Mouse (Mus musculus): Measurements from ENCODE around the gene C1ra. TPM values are rescaled to one million over a fixed set of nuclear protein-coding genes. Genes with fewer than 3 reads are reported as not detected.
"Not testable (repeated sequence)": the region's sequence is repeated elsewhere in the genome, so short reads cannot be mapped to it uniquely, and the experiment has no call there.

C1ra gene
- polyA plus RNA-seq, 1 experiment from 2014 or later, result 0.11 TPM

DNA sequence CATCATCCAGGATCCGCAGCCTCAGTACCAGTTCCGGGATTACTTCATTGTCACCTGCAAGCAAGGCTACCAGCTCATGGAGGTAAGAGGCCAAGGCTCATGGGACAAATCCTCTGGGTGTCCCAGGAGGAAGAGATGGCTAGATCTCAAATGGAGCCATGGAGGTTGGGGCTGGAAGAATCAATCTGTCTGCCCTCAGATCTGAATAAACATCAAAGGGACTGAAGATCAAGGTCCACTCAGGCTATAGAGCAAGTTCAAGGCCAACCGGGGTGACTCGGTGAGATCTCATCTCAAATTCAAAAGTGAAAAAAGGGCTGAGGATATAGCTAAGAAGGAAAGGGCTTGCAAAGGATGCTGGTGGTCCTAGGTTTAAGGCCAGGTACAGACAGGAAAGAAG lies 5.5 kb downstream of the C1ra start:
- not testable (repeated sequence) for H3K9me3 ChIP-seq; H3K9ac ChIP-seq (replicated peaks); H3K4me3 ChIP-seq; H3K27me3 ChIP-seq; H3K36me3 ChIP-seq; H3K27ac ChIP-seq (replicated peaks); ATAC-seq (ENCODE audit: low FRiP score, low read depth); H3K4me2 ChIP-seq (replicated peaks); H3K4me1 ChIP-seq
- 88% methylated on average over 4 of the region's 4 CpGs for WGBS

DNA sequence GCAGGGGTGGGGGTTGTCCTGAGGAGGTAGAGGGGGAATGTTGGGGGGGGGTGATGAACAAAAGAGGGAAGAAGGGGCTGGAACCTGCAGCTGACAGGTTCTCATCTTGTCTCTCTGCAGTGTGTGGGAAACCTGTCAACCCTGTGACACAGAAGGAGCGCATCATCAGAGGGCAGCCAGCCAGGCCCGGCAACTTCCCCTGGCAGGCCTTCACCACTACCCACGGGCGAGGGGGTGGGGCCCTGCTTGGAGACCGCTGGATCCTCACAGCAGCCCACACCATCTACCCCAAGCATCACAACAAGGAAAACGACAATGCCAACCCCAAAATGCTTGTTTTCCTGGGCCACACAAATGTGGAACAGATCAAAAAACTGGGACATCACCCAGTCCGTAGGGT lies 9.9 kb downstream of the C1ra start:
- not testable (repeated sequence) for ATAC-seq (ENCODE audit: low FRiP score, low read depth); H3K27me3 ChIP-seq; H3K4me2 ChIP-seq (replicated peaks); H3K36me3 ChIP-seq; H3K4me3 ChIP-seq; H3K9ac ChIP-seq (replicated peaks); H3K4me1 ChIP-seq; H3K9me3 ChIP-seq; H3K27ac ChIP-seq (replicated peaks)
- WGBS, result 74% methylated on average over 7 of the region's 7 CpGs

DNA sequence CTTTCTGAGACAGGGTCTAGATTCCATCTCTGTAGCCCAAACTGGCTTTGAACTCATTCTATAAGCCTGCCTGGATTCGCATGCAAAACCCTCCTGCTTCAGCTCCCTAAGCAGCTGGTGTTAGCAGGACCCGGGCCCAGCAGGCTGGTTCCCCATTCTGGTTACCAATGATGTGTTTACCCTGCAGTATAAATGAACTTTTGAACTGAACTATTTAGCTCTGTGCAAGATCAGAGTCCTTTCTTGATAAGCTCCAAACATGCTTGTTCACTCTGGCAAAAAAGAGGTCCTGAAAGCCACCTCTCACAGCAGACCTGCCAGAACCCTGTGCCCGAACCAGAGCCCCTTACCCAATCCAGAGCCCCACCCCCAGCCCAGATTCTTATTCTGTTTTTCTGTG lies 15.7 kb downstream of the C1ra start:
- Histone ChIP-seq H3K4me3 (no peak overlapping the region), H3K9ac (replicated peaks) (no peak overlapping the region), H3K4me1 (no peaks in the 10 kb centered on the region), H3K9me3 (no peaks in the 10 kb centered on the region), H3K27ac (replicated peaks) (no peak overlapping the region), H3K4me2 (replicated peaks) (no peak overlapping the region), H3K36me3 (no peaks in the 10 kb centered on the region), H3K27me3 (no peaks in the 10 kb centered on the region)
- 80% methylated on average over 3 of the region's 3 CpGs for WGBS
- no peak for ATAC-seq (ENCODE audit: low FRiP score, low read depth)

DNA sequence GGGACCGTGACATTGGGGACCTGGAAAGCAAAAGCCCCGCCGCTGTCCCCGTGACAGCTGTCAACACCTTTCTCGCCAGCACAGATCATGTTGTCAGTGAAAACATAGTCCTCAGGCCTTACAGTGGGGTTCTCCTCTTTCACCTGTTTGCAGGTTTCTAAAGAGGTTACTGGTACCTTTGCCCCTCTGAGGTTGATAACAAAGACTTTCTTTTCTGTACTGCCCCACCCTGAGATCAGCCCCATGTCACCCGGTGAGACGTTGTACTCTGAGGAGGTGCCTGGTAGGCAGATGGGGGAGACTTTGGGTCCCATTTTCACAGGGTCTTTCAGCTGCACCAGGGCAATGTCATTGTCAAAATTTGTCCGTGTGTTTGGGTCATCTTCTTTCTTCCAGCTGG lies 18.9 kb downstream of the C1ra start:
- WGBS, result 91% methylated on average over 8 of the region's 8 CpGs

DNA sequence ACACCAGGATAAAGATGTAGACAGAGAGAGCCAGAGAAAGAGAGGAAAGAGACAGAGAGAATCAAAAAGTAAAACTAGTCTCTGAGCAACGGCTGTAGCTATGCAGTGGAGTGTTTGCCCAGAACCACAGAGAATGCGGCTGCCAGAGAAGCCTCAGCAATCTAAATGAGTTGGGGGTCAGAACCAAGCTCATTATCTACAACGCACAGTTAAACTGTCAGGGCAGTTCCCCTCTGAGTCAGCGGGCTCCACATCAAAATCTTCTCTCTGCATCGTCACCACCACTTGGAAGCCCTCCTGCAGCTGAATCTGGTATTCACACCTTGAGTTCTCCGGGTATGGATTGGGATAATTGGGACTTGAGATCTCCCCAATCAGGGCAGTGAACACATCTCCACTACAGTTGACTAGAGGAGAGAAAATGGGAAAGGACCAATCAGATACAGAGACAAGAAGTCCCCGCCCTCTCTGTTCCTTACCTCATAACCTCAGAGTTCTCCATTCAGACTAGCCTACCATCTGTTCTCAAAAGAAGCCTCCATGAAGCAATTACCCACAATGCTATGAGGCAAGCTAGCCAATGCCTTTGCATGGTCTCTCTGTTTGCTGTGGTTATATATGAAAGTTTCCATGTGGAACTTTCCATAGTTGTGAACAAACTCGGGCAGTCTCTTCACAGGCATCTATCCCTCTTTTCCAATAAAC lies 24.1 kb downstream of the C1ra start:
- H3K4me3 ChIP-seq; H3K27ac ChIP-seq (replicated peaks); H3K4me1 ChIP-seq; H3K36me3 ChIP-seq; ATAC-seq (ENCODE audit: low FRiP score, low read depth); H3K27me3 ChIP-seq; H3K9me3 ChIP-seq; H3K9ac ChIP-seq (replicated peaks); H3K4me2 ChIP-seq (replicated peaks): not testable (repeated sequence)
- whole genome bisulfite sequencing, result 78% methylated on average over 8 of the region's 8 CpGs

More for the DNA sequence above, 18.9 kb downstream of the C1ra start:
- Histone ChIP-seq H3K4me1 (no peaks in the 10 kb centered on the region), H3K27me3 (no peaks in the 10 kb centered on the region), H3K9me3 (no peaks in the 10 kb centered on the region), H3K9ac (replicated peaks) (no peak overlapping the region), H3K4me2 (replicated peaks) (no peak overlapping the region), H3K4me3 (no peak overlapping the region), H3K27ac (replicated peaks) (no peak overlapping the region), H3K36me3 (no peaks in the 10 kb centered on the region)
- ATAC-seq (ENCODE audit: low FRiP score, low read depth), result no peak

DNA sequence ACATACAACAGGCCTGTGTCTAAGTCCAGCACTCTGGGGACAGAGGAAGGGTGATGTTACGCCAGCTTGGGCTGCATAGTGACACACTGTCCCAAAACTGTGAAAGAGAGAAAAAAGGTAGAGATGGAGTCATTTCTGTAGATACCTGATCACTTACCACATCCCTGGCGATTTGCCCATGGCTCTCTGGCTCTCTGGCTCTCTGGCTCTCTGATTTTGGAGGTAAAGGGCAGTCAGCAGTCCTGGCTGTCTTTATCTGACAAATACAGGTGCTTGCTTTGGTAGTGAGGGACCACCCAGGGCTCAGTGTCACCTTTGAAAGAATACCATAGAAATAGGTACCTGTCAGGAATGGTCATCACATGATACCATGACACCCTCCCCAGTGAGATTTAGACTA lies 29.0 kb downstream of the C1ra start:
- ATAC-seq (ENCODE audit: low FRiP score, low read depth); H3K4me2 ChIP-seq (replicated peaks); H3K9ac ChIP-seq (replicated peaks); H3K4me3 ChIP-seq; H3K9me3 ChIP-seq; H3K36me3 ChIP-seq; H3K27me3 ChIP-seq; H3K4me1 ChIP-seq; H3K27ac ChIP-seq (replicated peaks): not testable (repeated sequence)
- 89% methylated on average over 2 of the region's 2 CpGs for WGBS

DNA sequence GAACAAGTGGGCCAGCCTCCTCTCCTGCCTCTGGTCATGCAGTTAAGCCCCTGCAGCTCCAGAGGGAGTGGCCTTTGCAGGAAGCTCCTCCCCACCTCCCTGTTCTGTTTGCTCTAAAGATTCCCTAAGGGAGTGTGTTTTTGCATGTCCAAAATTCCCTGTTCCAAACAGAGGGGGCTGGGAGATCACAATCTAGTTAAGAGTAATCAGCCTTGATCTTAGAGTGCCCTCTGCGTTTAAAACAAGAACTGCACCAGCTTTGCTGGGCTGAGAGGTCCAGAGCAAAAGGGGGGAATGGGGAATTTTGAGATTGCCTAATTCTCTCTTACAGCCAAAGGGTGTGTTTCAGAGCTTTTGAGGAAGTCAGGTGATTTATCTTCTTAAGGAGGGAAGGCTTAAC lies 30.1 kb downstream of the C1ra start, which contains the start of gene C1s1:
TSS of gene C1s1 (minus strand) at position 76 of the 400 bp plus-strand sequence.
- H3K27me3 ChIP-seq; H3K4me3 ChIP-seq; H3K36me3 ChIP-seq; H3K9me3 ChIP-seq; H3K4me1 ChIP-seq; H3K9ac ChIP-seq (replicated peaks); H3K27ac ChIP-seq (replicated peaks); H3K4me2 ChIP-seq (replicated peaks); ATAC-seq (ENCODE audit: low FRiP score, low read depth): not testable (repeated sequence)
- WGBS, result 7% methylated on average over 1 of the region's 1 CpGs

DNA sequence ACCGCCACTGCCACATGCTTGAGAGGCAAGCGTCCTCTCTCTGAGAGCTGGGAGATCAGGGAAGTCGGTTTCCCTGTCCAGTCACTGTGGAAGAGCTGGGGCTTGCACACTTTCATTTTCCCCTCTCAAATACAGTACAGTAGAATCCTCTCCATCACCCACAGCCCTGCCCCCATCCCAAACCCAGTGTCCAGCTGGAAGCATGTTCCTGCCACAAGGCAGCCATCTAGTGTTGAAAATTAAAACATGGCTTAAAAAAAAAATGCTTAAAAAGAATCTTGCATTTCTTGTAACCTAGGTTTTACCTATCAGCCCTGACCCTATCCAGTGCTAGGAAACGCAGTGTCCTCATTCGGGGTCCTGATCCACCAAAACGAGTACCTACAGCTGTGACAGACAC lies 32.3 kb downstream of the C1ra start:
- H3K9me3 ChIP-seq, result no peaks in the 10 kb centered on the region
- no peaks in the 10 kb centered on the region for H3K4me1 ChIP-seq
- 87% methylated on average over 6 of the region's 6 CpGs for WGBS
- no peak overlapping the region for H3K27ac ChIP-seq (replicated peaks)
- H3K27me3 ChIP-seq, result no peaks in the 10 kb centered on the region
- H3K4me3 ChIP-seq, result no peak overlapping the region
- H3K4me2 ChIP-seq (replicated peaks), result no peak overlapping the region
- no peak overlapping the region for H3K9ac ChIP-seq (replicated peaks)
- ATAC-seq (ENCODE audit: low FRiP score, low read depth), result no peak
- H3K36me3 ChIP-seq, result no peaks in the 10 kb centered on the region

DNA sequence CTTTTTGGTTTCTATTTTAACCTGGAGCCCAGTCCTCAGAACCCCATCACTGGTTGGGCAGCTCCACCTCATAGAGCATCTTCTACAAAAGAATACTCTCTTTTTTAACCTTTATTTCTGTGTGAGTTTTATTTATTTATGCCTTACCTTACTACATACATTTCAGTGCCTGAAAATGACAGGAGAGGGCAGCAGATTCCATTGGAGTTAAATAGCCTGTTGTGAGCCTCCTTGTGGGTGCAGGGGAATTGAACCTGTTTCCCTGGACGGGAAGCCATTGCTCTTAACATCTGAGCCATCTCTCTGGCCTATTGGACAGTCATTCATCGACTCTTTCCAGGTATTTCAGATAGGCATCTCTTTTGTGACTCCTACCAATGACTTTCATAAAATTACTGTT lies 33.2 kb downstream of the C1ra start:
- no peaks in the 10 kb centered on the region for H3K4me1 ChIP-seq
- no peak overlapping the region for H3K27ac ChIP-seq (replicated peaks)
- H3K36me3 ChIP-seq, result no peaks in the 10 kb centered on the region
- H3K4me3 ChIP-seq, result no peak overlapping the region
- H3K9me3 ChIP-seq, result peaks cover 3% of the 10 kb centered on the region; the same call in 1 of the 2 replicates
- H3K4me2 ChIP-seq (replicated peaks), result no peak overlapping the region
- ATAC-seq (ENCODE audit: low FRiP score, low read depth), result no peak
- WGBS, result 83% methylated on average over 2 of the region's 2 CpGs
- H3K9ac ChIP-seq (replicated peaks), result no peak overlapping the region
- no peaks in the 10 kb centered on the region for H3K27me3 ChIP-seq

DNA sequence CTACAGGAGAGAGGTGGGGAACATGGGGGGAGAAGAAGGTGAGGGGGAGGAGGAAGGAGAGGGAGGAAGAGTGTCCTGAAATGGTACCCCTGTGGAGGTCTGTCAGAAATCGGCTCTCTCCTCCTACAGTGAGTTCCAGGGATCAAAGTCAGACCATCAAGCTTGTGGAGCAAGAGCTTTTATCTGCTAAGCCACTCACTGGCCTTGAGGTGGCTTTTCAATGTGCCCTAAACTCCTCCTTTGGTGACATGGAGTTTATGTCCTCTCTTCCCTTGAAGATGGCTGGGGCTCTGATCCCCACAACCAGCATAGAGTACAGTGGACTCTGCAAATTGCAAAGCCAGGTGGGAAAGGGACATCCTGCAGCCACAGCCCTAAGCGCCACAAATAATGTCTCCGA lies 35.8 kb downstream of the C1ra start:
- not testable (repeated sequence) for H3K9ac ChIP-seq (replicated peaks); ATAC-seq (ENCODE audit: low FRiP score, low read depth); H3K27ac ChIP-seq (replicated peaks); H3K4me3 ChIP-seq; H3K4me2 ChIP-seq (replicated peaks); H3K4me1 ChIP-seq; H3K27me3 ChIP-seq; H3K36me3 ChIP-seq
- WGBS, result 89% methylated on average over 3 of the region's 3 CpGs
- peaks cover 12% of the 10 kb centered on the region; the same call in 1 of the 2 replicates for H3K9me3 ChIP-seq

DNA sequence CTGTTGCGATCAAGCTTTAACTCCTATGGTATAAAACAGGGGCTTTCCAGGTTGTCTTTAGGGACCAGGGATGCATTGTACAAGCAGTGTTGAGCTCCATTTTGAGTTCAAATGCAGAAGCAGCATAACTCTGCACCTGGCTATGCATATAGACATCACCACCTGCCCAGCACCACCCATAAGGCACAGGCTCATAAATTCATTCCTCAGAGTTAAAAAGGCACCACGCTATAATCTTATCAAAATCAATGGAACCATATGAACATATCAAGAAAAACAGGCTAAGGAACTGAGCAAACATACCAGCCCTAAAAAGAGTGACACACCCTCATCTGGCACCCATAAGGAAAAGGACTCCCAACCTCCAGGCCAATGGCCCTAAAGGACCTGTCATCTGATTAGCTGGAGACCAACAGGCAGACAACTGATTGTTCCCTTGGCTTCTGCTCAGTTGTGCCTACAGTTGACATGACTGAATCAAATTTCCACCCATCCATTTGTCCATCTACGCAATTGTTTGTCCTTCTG lies 36.9 kb downstream of the C1ra start:
- ATAC-seq (ENCODE audit: low FRiP score, low read depth), result no peak
- H3K4me1 ChIP-seq, result no peaks in the 10 kb centered on the region
- 87% methylated on average over 3 of the region's 3 CpGs for WGBS
- H3K4me3 ChIP-seq, result no peak overlapping the region
- no peak overlapping the region for H3K27ac ChIP-seq (replicated peaks)
- H3K9me3 ChIP-seq, result peaks cover 12% of the 10 kb centered on the region; the same call in 1 of the 2 replicates
- no peaks in the 10 kb centered on the region for H3K36me3 ChIP-seq
- no peak overlapping the region for H3K4me2 ChIP-seq (replicated peaks)
- no peaks in the 10 kb centered on the region for H3K27me3 ChIP-seq
- no peak overlapping the region for H3K9ac ChIP-seq (replicated peaks)

DNA sequence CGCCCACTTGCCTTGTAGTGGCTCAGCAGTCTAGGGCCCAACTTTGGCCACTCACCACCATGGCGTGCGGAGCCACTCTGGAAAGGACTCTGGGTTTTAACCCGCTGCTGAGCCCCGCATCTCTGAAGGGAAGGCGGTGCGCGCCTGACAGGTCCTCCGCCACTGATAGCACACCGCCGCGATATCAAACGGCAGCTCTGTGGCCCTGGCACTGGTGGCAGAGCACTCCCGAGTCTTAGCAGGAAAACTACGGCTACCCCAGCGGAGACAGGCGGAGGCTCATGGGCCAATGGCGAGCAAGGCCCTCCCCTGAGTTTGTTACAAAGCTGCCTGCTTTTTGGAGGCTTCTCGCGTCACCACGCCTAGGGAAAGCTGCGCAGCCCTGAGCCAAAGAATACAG lies 40.6 kb downstream of the C1ra start:
- Histone ChIP-seq H3K9ac (replicated peaks) (no peak overlapping the region), H3K9me3 (peaks cover 12% of the 10 kb centered on the region; the same call in 1 of the 2 replicates), H3K4me3 (no peak overlapping the region), H3K4me2 (replicated peaks) (no peak overlapping the region), H3K27ac (replicated peaks) (no peak overlapping the region), H3K27me3 (no peaks in the 10 kb centered on the region), H3K36me3 (no peaks in the 10 kb centered on the region), H3K4me1 (no peaks in the 10 kb centered on the region)
- ATAC-seq (ENCODE audit: low FRiP score, low read depth), result no peak
- 71% methylated on average over 22 of the region's 22 CpGs for WGBS

DNA sequence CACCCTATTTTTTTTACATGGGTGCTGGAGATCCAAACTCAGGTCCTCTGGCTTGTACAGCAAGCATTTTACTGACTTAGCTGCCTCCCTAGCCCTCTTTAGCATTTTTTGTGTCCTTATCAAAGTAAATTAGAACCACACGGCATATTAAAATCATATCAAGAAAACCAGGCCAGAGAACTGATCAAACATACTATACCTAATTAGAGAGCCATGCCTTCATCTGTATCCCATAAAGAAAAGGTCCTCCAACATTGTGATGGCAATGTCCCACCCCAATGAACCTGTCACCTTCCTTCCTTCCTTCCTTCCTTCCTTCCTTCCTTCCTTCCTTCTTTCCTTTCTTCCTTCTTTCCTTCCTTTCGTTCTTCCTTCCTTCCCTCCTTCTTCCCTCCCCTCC lies 43.8 kb downstream of the C1ra start:
- ATAC-seq (ENCODE audit: low FRiP score, low read depth); H3K36me3 ChIP-seq; H3K4me3 ChIP-seq; H3K27ac ChIP-seq (replicated peaks); H3K9me3 ChIP-seq; H3K4me1 ChIP-seq; H3K27me3 ChIP-seq; H3K9ac ChIP-seq (replicated peaks); H3K4me2 ChIP-seq (replicated peaks): not testable (repeated sequence)
- 86% methylated on average over 2 of the region's 2 CpGs for WGBS

All from midbrain, embryonic 12.5 days (tissue).